ENCODE assay signal across 23 mouse cellular contexts in genomic region chr12:4827256-4827655, GRCm38 (mm10). TPM values are rescaled to one million over a fixed set of nuclear protein-coding genes. Genes with fewer than 3 reads are reported as not detected.
DNase-seq lines count a peak whose midpoint lies in the region; ATAC-seq and TF ChIP-seq lines count a peak whose summit lies in the region.
"Had no signal": no experiment of that assay in that cellular context is flagged by ENCODE, and none has a peak within 500 bp of the region (broad histone marks: within the 10 kb centered on the region; RNA-seq: fewer than 3 reads in every experiment).

No protein-coding gene starts in this region.

- H3K9ac ChIP-seq in intestine, postnatal 0 days (ENCODE audit: low read depth, low read length), result no peak overlapping the region
- no peak overlapping the region for H3K9ac ChIP-seq in intestine, embryonic 16.5 days (ENCODE audit: low read depth, low read length)
- H3K9ac ChIP-seq: forebrain, embryonic 13.5 days; forebrain, embryonic 15.5 days had no signal

- TF ChIP-seq POLR2A in lung, adult 2 months (IDR thresholded peaks at IDR 0.05; ENCODE audit: borderline replicate concordance, extremely low read depth, low read depth, low read length), result no peak

- H3K27me3 ChIP-seq in intestine, postnatal 0 days (replicated peaks; ENCODE audit: control insufficient read depth, insufficient read depth, low read length), result no peaks in the 10 kb centered on the region
- H3K27me3 ChIP-seq in intestine, embryonic 16.5 days (replicated peaks; ENCODE audit: control insufficient read depth, insufficient read depth, low read length), result no peaks in the 10 kb centered on the region
- no peaks in the 10 kb centered on the region for H3K27me3 ChIP-seq in splenic B cell, adult 2 months (ENCODE audit: control insufficient read depth, insufficient read depth, low read length, poor library complexity, severe bottlenecking)
- H3K27me3 ChIP-seq: CH12.LX; embryonic facial prominence, embryonic 12.5 days; forebrain, embryonic 13.5 days; forebrain, embryonic 15.5 days had no signal

- ATAC-seq in intestine, postnatal 0 days, result no peak
- no peak for ATAC-seq in intestine, embryonic 16.5 days
- ATAC-seq in megakaryocyte progenitor cell, adult 5-6 weeks (replicated peaks; ENCODE audit: poor library complexity), result peak; percentile 61
- ATAC-seq: activated CD4-positive, CD25-positive, alpha-beta regulatory T cell, adult 4 months; CD4-positive, CD25-positive, alpha-beta regulatory T cell, adult 4 months; forebrain, embryonic 13.5 days; forebrain, embryonic 15.5 days had no signal

- H3K27ac ChIP-seq in intestine, postnatal 0 days (ENCODE audit: low read depth, low read length), result no peak overlapping the region
- no peak overlapping the region for H3K27ac ChIP-seq in intestine, embryonic 16.5 days (ENCODE audit: low read length)
- H3K27ac ChIP-seq: embryonic facial prominence, embryonic 10.5 days; embryonic facial prominence, embryonic 12.5 days; forebrain, embryonic 13.5 days; forebrain, embryonic 15.5 days had no signal

- H3K4me2 ChIP-seq in intestine, postnatal 0 days (replicated peaks; ENCODE audit: low read depth), result no peak overlapping the region
- H3K4me2 ChIP-seq in intestine, embryonic 16.5 days (ENCODE audit: low read depth, low read length), result no peak overlapping the region
- H3K4me2 ChIP-seq: embryonic facial prominence, embryonic 12.5 days; forebrain, embryonic 13.5 days; forebrain, embryonic 15.5 days had no signal

- 73% methylated on average over 3 of the region's 3 CpGs for WGBS in intestine, postnatal 0 days
- 78% methylated on average over 3 of the region's 3 CpGs for WGBS in intestine, embryonic 16.5 days
- 67% methylated on average over 3 of the region's 3 CpGs for WGBS in lung, adult 2 months

- no peaks in the 10 kb centered on the region for H3K9me3 ChIP-seq in intestine, postnatal 0 days (ENCODE audit: control insufficient read depth)
- no peaks in the 10 kb centered on the region for H3K9me3 ChIP-seq in intestine, embryonic 16.5 days (ENCODE audit: control insufficient read depth, low read length)
- H3K9me3 ChIP-seq: embryonic facial prominence, embryonic 10.5 days; embryonic facial prominence, embryonic 12.5 days; forebrain, embryonic 13.5 days; forebrain, embryonic 15.5 days had no signal

- TF ChIP-seq CTCF in intestine, postnatal 0 days (IDR thresholded peaks at IDR 0.05; ENCODE audit: low read depth), result peak; percentile 32
- TF ChIP-seq CTCF in lung, adult 2 months (IDR thresholded peaks at IDR 0.05; ENCODE audit: insufficient read depth, low read length), result no peak

- no peak overlapping the region for H3K4me3 ChIP-seq in intestine, postnatal 0 days (ENCODE audit: low read depth, low read length)
- no peak overlapping the region for H3K4me3 ChIP-seq in intestine, embryonic 16.5 days (ENCODE audit: low read length)
- H3K4me3 ChIP-seq in lung, adult 2 months (replicated peaks; ENCODE audit: extremely low read depth, low read depth, low read length), result no peak overlapping the region
- H3K4me3 ChIP-seq: embryonic facial prominence, embryonic 10.5 days; embryonic facial prominence, embryonic 12.5 days; forebrain, embryonic 13.5 days; forebrain, embryonic 15.5 days had no signal

- no peaks in the 10 kb centered on the region for H3K4me1 ChIP-seq in intestine, postnatal 0 days (replicated peaks; ENCODE audit: control insufficient read depth, insufficient read depth, low read length)
- no peaks in the 10 kb centered on the region for H3K4me1 ChIP-seq in intestine, embryonic 16.5 days (ENCODE audit: control insufficient read depth, insufficient read depth, low read length)
- H3K4me1 ChIP-seq in lung, adult 2 months (ENCODE audit: control insufficient read depth, insufficient read depth, low read length), result no peaks in the 10 kb centered on the region
- H3K4me1 ChIP-seq: embryonic facial prominence, embryonic 10.5 days; embryonic facial prominence, embryonic 12.5 days; forebrain, embryonic 13.5 days; forebrain, embryonic 15.5 days had no signal

- DNase-seq in ES-CJ7 (ENCODE audit: low read depth, low spot score), result peak; percentile 38
- DNase-seq in splenic B cell, adult 2 months (ENCODE audit: low read depth, low spot score), result peak; percentile 5
- no peak for DNase-seq in lung, adult 2 months
- DNase-seq in right cerebral cortex, postnatal 36 days (ENCODE audit: low spot score in 2 of 2), result no peak
- DNase-seq: adrenal gland, adult 8-10 months; adrenal gland, postnatal 14 days; adrenal gland, postnatal 36 days; B cell, adult 2 months; cerebellum, adult 11-12 months; cerebellum, adult 2 months; cerebellum, adult 9-10 months; cerebellum, postnatal 10 days; cerebellum, postnatal 25 days had no signal

- H3K36me3 ChIP-seq in intestine, postnatal 0 days (ENCODE audit: control insufficient read depth, insufficient read depth), result peaks cover 46% of the 10 kb centered on the region
- peaks cover 9% of the 10 kb centered on the region for H3K36me3 ChIP-seq in intestine, embryonic 16.5 days (ENCODE audit: control insufficient read depth, insufficient read depth, low read length)
- H3K36me3 ChIP-seq in splenic B cell, adult 2 months (ENCODE audit: control insufficient read depth, insufficient read depth, low read length, poor library complexity, severe bottlenecking), result peaks cover 8% of the 10 kb centered on the region; the same call in 1 of the 2 replicates

RNA-seq across cellular contexts. Expression of gene Sf3b6, which starts 9.9 kb away (rescaled TPM):
- polyA plus RNA-seq in intestine, postnatal 0 days (2015; fragmentation: Nextera tagmentation; extraction: Ambion mirVana), result 367 and 375 TPM in 2 replicates
- 169 and 193 TPM in 2 replicates for polyA plus RNA-seq in intestine, embryonic 16.5 days (2015; fragmentation: Nextera tagmentation; extraction: Ambion mirVana)
- 258 and 286 TPM in 2 replicates for total RNA-seq in megakaryocyte progenitor cell, adult 5-6 weeks (2015)
- 158 and 165 TPM in 2 replicates for total RNA-seq in megakaryocyte progenitor cell, adult 5-6 weeks (2017)
- 33.4 and 60.8 TPM in 2 replicates for polyA plus RNA-seq in lung, adult 2 months (2012; rRNA removed)

RNA-seq across cellular contexts. Expression of gene Fkbp1b, which starts 14.1 kb away (rescaled TPM):
- polyA plus RNA-seq in intestine, postnatal 0 days (2015; fragmentation: Nextera tagmentation; extraction: Ambion mirVana), result 16.2 and 20.6 TPM in 2 replicates
- 7.1 and 8.2 TPM in 2 replicates for polyA plus RNA-seq in intestine, embryonic 16.5 days (2015; fragmentation: Nextera tagmentation; extraction: Ambion mirVana)
- total RNA-seq in megakaryocyte progenitor cell, adult 5-6 weeks (2015), result 19.2 and 21.3 TPM in 2 replicates
- total RNA-seq in megakaryocyte progenitor cell, adult 5-6 weeks (2017), result 12.3 and 18.4 TPM in 2 replicates
- polyA plus RNA-seq in lung, adult 2 months (2012; rRNA removed), result 11.3 and 14.4 TPM in 2 replicates
- polyA plus RNA-seq: activated CD4-positive, CD25-positive, alpha-beta regulatory T cell, adult 4 months; CD4-positive, CD25-positive, alpha-beta regulatory T cell, adult 4 months had no signal

RNA-seq across cellular contexts. Expression of gene Wdcp, which starts 15.8 kb away (rescaled TPM):
- 7.3 and 8.7 TPM in 2 replicates for polyA plus RNA-seq in intestine, postnatal 0 days (2015; fragmentation: Nextera tagmentation; extraction: Ambion mirVana)
- 11.0 and 12.4 TPM in 2 replicates for polyA plus RNA-seq in intestine, embryonic 16.5 days (2015; fragmentation: Nextera tagmentation; extraction: Ambion mirVana)
- 17.6 and 19.2 TPM in 2 replicates for total RNA-seq in megakaryocyte progenitor cell, adult 5-6 weeks (2015)
- 6.7 and 10.0 TPM in 2 replicates for total RNA-seq in megakaryocyte progenitor cell, adult 5-6 weeks (2017)
- 5.2 and 6.0 TPM in 2 replicates for polyA plus RNA-seq in lung, adult 2 months (2012; rRNA removed)

RNA-seq across cellular contexts. Expression of gene Mfsd2b, which starts 46.9 kb away (rescaled TPM):
- 0.55 and 0.61 TPM in 2 replicates for polyA plus RNA-seq in intestine, postnatal 0 days (2015; fragmentation: Nextera tagmentation; extraction: Ambion mirVana)
- polyA plus RNA-seq in intestine, embryonic 16.5 days (2015; fragmentation: Nextera tagmentation; extraction: Ambion mirVana), result 1.3 and 1.7 TPM in 2 replicates
- 10.6 and 20.0 TPM in 2 replicates for total RNA-seq in megakaryocyte progenitor cell, adult 5-6 weeks (2015)
- 6.2 and 14.6 TPM in 2 replicates for total RNA-seq in megakaryocyte progenitor cell, adult 5-6 weeks (2017)
- polyA plus RNA-seq in lung, adult 2 months (2012; rRNA removed), result 2.5 and 4.1 TPM in 2 replicates

RNA-seq across cellular contexts. Expression of gene Fam228b, which starts 58.2 kb away (rescaled TPM):
- polyA plus RNA-seq in intestine, postnatal 0 days (2015; fragmentation: Nextera tagmentation; extraction: Ambion mirVana), result 0.67 and 1.0 TPM in 2 replicates
- polyA plus RNA-seq in intestine, embryonic 16.5 days (2015; fragmentation: Nextera tagmentation; extraction: Ambion mirVana), result 1.1 and 1.3 TPM in 2 replicates
- total RNA-seq in megakaryocyte progenitor cell, adult 5-6 weeks (2015), result 0.76 and 3.9 TPM in 2 replicates
- total RNA-seq in megakaryocyte progenitor cell, adult 5-6 weeks (2017), result 1.2 and 7.4 TPM in 2 replicates
- polyA plus RNA-seq in lung, adult 2 months (2012; rRNA removed), result 0.12 and 0.72 TPM in 2 replicates
- polyA plus RNA-seq: activated CD4-positive, CD25-positive, alpha-beta regulatory T cell, adult 4 months had no signal

Comparison
In these comparisons a context has a peak if more than half of its experiments do, and no peak if none do; other contexts are left out.
1. DNase-seq: peak in ES-CJ7 (single experiment) and splenic B cell, adult 2 months (single experiment); none in lung, adult 2 months (single experiment) and right cerebral cortex, postnatal 36 days (0 of 2).